Mouse (Mus musculus) midbrain, embryonic 13.5 days (tissue): ENCODE results near the gene Dennd2a. TPM values are rescaled to one million over a fixed set of nuclear protein-coding genes. Genes with fewer than 3 reads are reported as not detected.

Experiments used
- ATAC-seq: fragments of 200-750 bp; cut with Nextera tagmentation; 2 replicates; pipeline ENCODE4 v1.8.0; 2017; ENCODE audit warnings: mild to moderate bottlenecking, moderate TSS enrichment, moderate library complexity
- H3K27ac ChIP-seq: fragments of 300-500 bp; sonication (generic); 2 replicates; pipeline ENCODE4 v1.5.1; 2015; ENCODE audit warnings: inconsistent platforms, mild to moderate bottlenecking, moderate library complexity
- H3K27me3 ChIP-seq: fragments of 300-500 bp; sonication (generic); 2 replicates; pipeline ENCODE4 v1.6.1; 2015; ENCODE audit warnings: mild to moderate bottlenecking, inconsistent platforms
- H3K36me3 ChIP-seq: fragments of 300-500 bp; sonication (generic); 2 replicates; pipeline ENCODE4 v1.6.1; 2015; ENCODE audit warnings: mild to moderate bottlenecking, inconsistent platforms
- H3K4me1 ChIP-seq: fragments of 300-500 bp; sonication (generic); replicated peaks from 2 replicates; pipeline ENCODE4 v1.6.1; 2015; ENCODE audit warnings: inconsistent platforms
- H3K4me2 ChIP-seq: fragments of 300-500 bp; sonication (generic); replicated peaks from 2 replicates; pipeline ENCODE4 v1.6.1; 2015; ENCODE audit warnings: moderate library complexity, mild to moderate bottlenecking, inconsistent platforms
- H3K4me3 ChIP-seq: fragments of 300-500 bp; sonication (generic); replicated peaks from 2 replicates; pipeline ENCODE4 v1.5.1; 2015; ENCODE audit warnings: mild to moderate bottlenecking, inconsistent platforms
- H3K9ac ChIP-seq: fragments of 300-500 bp; sonication (generic); replicated peaks from 2 replicates; pipeline ENCODE4 v1.6.1; 2015; ENCODE audit warnings: mild to moderate bottlenecking, inconsistent platforms
- H3K9me3 ChIP-seq: fragments of 300-500 bp; sonication (generic); 2 replicates; pipeline ENCODE4 v1.6.1; 2016; ENCODE audit warnings: mild to moderate bottlenecking, inconsistent platforms
- WGBS: fragments of 180-500 bp; shearing (Covaris S2); methylation state at CpG from one replicate; pipeline ENCODE4 v1.1.7; 2015; 5-methylcytosine and 5-hydroxymethylcytosine counted together
- polyA plus RNA-seq: library from polyadenylated mRNA; unstranded; fragments of >200 nt; fragmentation: Nextera tagmentation; extraction: Ambion mirVana; gene quantifications from 2 replicates; pipeline ENCODE4 v1.2.1, GENCODE M21; 2015

Gene Dennd2a
- polyA plus RNA-seq: 32.3 and 38.5 TPM in 2 replicates

- Histone ChIP-seq H3K36me3 (peaks cover 6% of the 10 kb centered on the region; the same call in 1 of the 2 replicates), H3K4me3 (peak within 1 kb of the TSS; percentile 78), H3K27ac (peak within 1 kb of the TSS; percentile 96), H3K4me1 (peaks cover 56% of the 10 kb centered on the region), H3K4me2 (peak within 1 kb of the TSS; percentile 70), H3K9ac (peak within 1 kb of the TSS; percentile 93), H3K9me3 (no peaks in the 10 kb centered on the region), H3K27me3 (no peaks in the 10 kb centered on the region)
- under 1% methylated on average over 40 of the region's 50 CpGs for WGBS
- peak; percentile 97 for ATAC-seq
These were observed at the start of gene Dennd2a for GRCm38 (mm10) chr6:39557723-39558261. Gene Dennd2a, minus strand, starts transcription at chr6:39557867.

- Histone ChIP-seq H3K27me3 (no peaks in the 10 kb centered on the region), H3K36me3 (peaks cover 24% of the 10 kb centered on the region), H3K4me3 (no peak overlapping the region), H3K4me1 (no peaks in the 10 kb centered on the region), H3K9ac (no peak overlapping the region), H3K27ac (no peak overlapping the region), H3K4me2 (no peak overlapping the region), H3K9me3 (no peaks in the 10 kb centered on the region)
- ATAC-seq: no peak
- 72% methylated on average over 5 of the region's 5 CpGs for WGBS
These were observed 49.7 kb upstream of the Dennd2a start for GRCm38 (mm10) chr6:39607365-39607764.

- 84% methylated on average over 3 of the region's 3 CpGs for WGBS
- H3K27me3 ChIP-seq: no peaks in the 10 kb centered on the region
- H3K9ac ChIP-seq: no peak overlapping the region
- H3K27ac ChIP-seq: no peak overlapping the region
- no peaks in the 10 kb centered on the region for H3K9me3 ChIP-seq
- no peak overlapping the region for H3K4me3 ChIP-seq
- H3K36me3 ChIP-seq: peaks cover 24% of the 10 kb centered on the region
- no peaks in the 10 kb centered on the region for H3K4me1 ChIP-seq
- ATAC-seq: no peak
- no peak overlapping the region for H3K4me2 ChIP-seq
These were observed 49.2 kb upstream of the Dennd2a start for GRCm38 (mm10) chr6:39606862-39607261.

- peaks cover 23% of the 10 kb centered on the region for H3K36me3 ChIP-seq
- no peaks in the 10 kb centered on the region for H3K4me1 ChIP-seq
- no peak for ATAC-seq
- H3K9ac ChIP-seq: no peak overlapping the region
- no peaks in the 10 kb centered on the region for H3K27me3 ChIP-seq
- H3K27ac ChIP-seq: no peak overlapping the region
- 95% methylated on average over 6 of the region's 6 CpGs for WGBS
- H3K9me3 ChIP-seq: no peaks in the 10 kb centered on the region
- H3K4me3 ChIP-seq: no peak overlapping the region
- no peak overlapping the region for H3K4me2 ChIP-seq
These were observed 48.4 kb upstream of the Dennd2a start for GRCm38 (mm10) chr6:39606056-39606455.

- Histone ChIP-seq H3K9me3 (no peaks in the 10 kb centered on the region), H3K9ac (no peak overlapping the region), H3K4me2 (no peak overlapping the region), H3K4me3 (no peak overlapping the region), H3K27ac (no peak overlapping the region), H3K27me3 (no peaks in the 10 kb centered on the region), H3K36me3 (peaks cover 33% of the 10 kb centered on the region), H3K4me1 (no peaks in the 10 kb centered on the region)
- 87% methylated on average over 5 of the region's 5 CpGs for WGBS
- ATAC-seq: no peak
These were observed 46.9 kb upstream of the Dennd2a start for GRCm38 (mm10) chr6:39604565-39604964.

- no peak overlapping the region for H3K9ac ChIP-seq
- no peak overlapping the region for H3K4me2 ChIP-seq
- H3K27ac ChIP-seq: no peak overlapping the region
- no peak overlapping the region for H3K4me3 ChIP-seq
- H3K27me3 ChIP-seq: no peaks in the 10 kb centered on the region
- 92% methylated on average over 3 of the region's 3 CpGs for WGBS
- H3K9me3 ChIP-seq: no peaks in the 10 kb centered on the region
- H3K36me3 ChIP-seq: peaks cover 48% of the 10 kb centered on the region
- ATAC-seq: no peak
- no peaks in the 10 kb centered on the region for H3K4me1 ChIP-seq
These were observed 44.2 kb upstream of the Dennd2a start for GRCm38 (mm10) chr6:39601828-39602227.

GRCm38 (mm10) chr6:39600851-39601250 lies 43.2 kb upstream of the Dennd2a start:
- Histone ChIP-seq H3K4me3 (no peak overlapping the region), H3K4me2 (no peak overlapping the region), H3K27ac (no peak overlapping the region), H3K27me3 (no peaks in the 10 kb centered on the region), H3K9me3 (no peaks in the 10 kb centered on the region), H3K4me1 (no peaks in the 10 kb centered on the region), H3K9ac (no peak overlapping the region), H3K36me3 (peaks cover 48% of the 10 kb centered on the region)
- WGBS: 88% methylated on average over 3 of the region's 3 CpGs
- ATAC-seq: no peak

- Histone ChIP-seq H3K9ac (peak within 1 kb of the TSS; percentile 73), H3K27ac (peak within 1 kb of the TSS; percentile 92), H3K36me3 (peaks cover 29% of the 10 kb centered on the region), H3K27me3 (no peaks in the 10 kb centered on the region), H3K9me3 (no peaks in the 10 kb centered on the region), H3K4me3 (peak within 1 kb of the TSS; percentile 78), H3K4me2 (peak within 1 kb of the TSS; percentile 69), H3K4me1 (peaks cover 17% of the 10 kb centered on the region)
- WGBS: under 1% methylated on average over 56 of the region's 56 CpGs
- peak; percentile 99 for ATAC-seq
These were observed 34.9 kb upstream of the Dennd2a start, which contains the start of gene Ndufb2 for GRCm38 (mm10) chr6:39592401-39593214. Gene Ndufb2, plus strand, starts transcription at chr6:39592574.

- H3K36me3 ChIP-seq: peaks cover 35% of the 10 kb centered on the region
- peak overlapping the region; percentile 69; the same call in 1 of the 2 replicates for H3K4me2 ChIP-seq
These were observed 33.8 kb upstream of the Dennd2a start for GRCm38 (mm10) chr6:39591481-39591880.

GRCm38 (mm10) chr6:39585517-39585916 lies 27.9 kb upstream of the Dennd2a start, which contains the start of gene Gm42420:
Gene Gm42420, plus strand, starts transcription at chr6:39585753.
- no peak for ATAC-seq
- no peak within 1 kb of the TSS for H3K27ac ChIP-seq
- no peak within 1 kb of the TSS for H3K9ac ChIP-seq
- peaks cover 82% of the 10 kb centered on the region for H3K36me3 ChIP-seq
- no peaks in the 10 kb centered on the region for H3K9me3 ChIP-seq
- 93% methylated on average over 6 of the region's 6 CpGs for WGBS
- no peaks in the 10 kb centered on the region for H3K27me3 ChIP-seq
- no peaks in the 10 kb centered on the region for H3K4me1 ChIP-seq
- H3K4me2 ChIP-seq: no peak within 1 kb of the TSS
- H3K4me3 ChIP-seq: no peak within 1 kb of the TSS

More at GRCm38 (mm10) chr6:39591481-39591880, 33.8 kb upstream of the Dennd2a start:
- Histone ChIP-seq H3K9ac (no peak overlapping the region), H3K9me3 (no peaks in the 10 kb centered on the region), H3K27ac (no peak overlapping the region), H3K4me1 (peaks cover 17% of the 10 kb centered on the region), H3K27me3 (no peaks in the 10 kb centered on the region), H3K4me3 (no peak overlapping the region)
- WGBS: 94% methylated on average over 4 of the region's 4 CpGs
- ATAC-seq: no peak

- Histone ChIP-seq H3K27ac (no peak overlapping the region), H3K36me3 (peaks cover 75% of the 10 kb centered on the region), H3K4me2 (no peak overlapping the region), H3K9ac (no peak overlapping the region), H3K4me3 (no peak overlapping the region), H3K9me3 (no peaks in the 10 kb centered on the region), H3K27me3 (no peaks in the 10 kb centered on the region), H3K4me1 (no peaks in the 10 kb centered on the region)
- 85% methylated on average over 7 of the region's 7 CpGs for WGBS
- no peak for ATAC-seq
These were observed 23.6 kb upstream of the Dennd2a start for GRCm38 (mm10) chr6:39581087-39581784.

- peaks cover 69% of the 10 kb centered on the region for H3K36me3 ChIP-seq
- no peak overlapping the region for H3K27ac ChIP-seq
- H3K27me3 ChIP-seq: no peaks in the 10 kb centered on the region
- H3K4me3 ChIP-seq: no peak overlapping the region
- no peak for ATAC-seq
- H3K4me1 ChIP-seq: no peaks in the 10 kb centered on the region
- 85% methylated on average over 2 of the region's 2 CpGs for WGBS
- H3K4me2 ChIP-seq: no peak overlapping the region
- H3K9ac ChIP-seq: no peak overlapping the region
- no peaks in the 10 kb centered on the region for H3K9me3 ChIP-seq
These were observed 22.9 kb upstream of the Dennd2a start for GRCm38 (mm10) chr6:39580558-39580957.
